Mouse (Mus musculus): Measurements from ENCODE around the gene Ehd1. TPM values are rescaled to one million over a fixed set of nuclear protein-coding genes. Genes with fewer than 3 reads are reported as not detected.
"Not testable (repeated sequence)": the region's sequence is repeated elsewhere in the genome, so short reads cannot be mapped to it uniquely, and the experiment has no call there.

Gene Ehd1
- polyA plus RNA-seq, 1 experiment = 433 TPM

GRCm38 (mm10) chr19:6285632-6286433 lies 9.3 kb downstream of the Ehd1 start:
- Histone ChIP-seq H3K27me3 (ENCODE audit: control insufficient read depth, insufficient read depth, insufficient read length) (no peaks in the 10 kb centered on the region), H3K4me2 (ENCODE audit: low read depth) (no peak overlapping the region), H3K4me3 (no peak overlapping the region)

DNA sequence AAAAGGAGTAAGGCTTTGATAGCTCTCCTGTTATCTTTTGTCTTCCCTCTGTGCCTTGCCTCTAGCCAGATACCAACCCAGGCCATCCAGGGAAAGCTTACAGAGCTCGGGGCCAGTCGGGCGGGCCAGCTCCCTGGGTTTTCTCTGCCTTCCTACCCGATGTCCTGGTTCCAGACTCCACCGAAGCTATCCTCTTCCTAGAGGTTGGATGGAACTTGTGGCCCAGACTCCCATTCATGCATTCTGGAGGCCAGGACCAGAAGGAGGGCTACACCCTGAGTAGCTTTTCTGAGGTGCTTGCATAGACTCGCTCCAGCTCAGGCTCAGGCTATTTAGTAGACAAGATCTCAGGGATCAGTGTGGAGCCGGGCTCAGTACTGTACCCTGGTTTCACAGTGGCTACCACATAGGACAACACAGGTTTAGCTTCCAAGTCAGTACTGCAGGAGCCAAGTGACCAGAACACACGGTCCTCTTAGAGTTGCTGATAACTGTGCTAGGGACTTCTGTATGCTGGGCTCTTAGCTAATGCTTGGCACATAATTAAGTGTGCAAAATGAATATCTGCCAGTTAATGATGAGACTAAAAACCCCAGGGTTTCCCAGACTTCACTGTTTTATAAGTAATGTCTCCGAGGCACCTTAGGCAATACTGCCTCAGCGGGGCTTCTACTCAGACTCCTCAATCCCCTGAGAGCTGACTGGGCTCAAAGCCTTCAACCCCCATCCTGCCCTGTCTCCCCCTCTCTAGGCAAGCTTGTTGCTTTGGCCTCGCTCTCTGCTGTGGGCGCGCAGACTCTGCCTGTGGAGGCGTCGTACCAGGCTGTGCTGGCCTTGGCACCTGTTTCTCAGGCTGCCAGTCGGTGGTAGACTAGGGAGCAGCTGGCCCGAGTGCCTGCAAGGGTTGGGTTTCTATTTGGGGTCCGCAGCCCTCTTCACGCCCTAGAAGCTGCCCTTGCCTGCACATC lies 10.2 kb downstream of the Ehd1 start:
- Histone ChIP-seq H3K27me3 (ENCODE audit: control insufficient read depth, insufficient read depth, insufficient read length) (no peaks in the 10 kb centered on the region), H3K4me3 (no peak overlapping the region), H3K79me2 (ENCODE audit: control insufficient read depth, insufficient read depth) (peaks cover 86% of the 10 kb centered on the region), H3K4me2 (ENCODE audit: low read depth) (peak overlapping the region; percentile 26), H3K36me3 (ENCODE audit: control insufficient read depth, insufficient read depth) (peaks cover 36% of the 10 kb centered on the region), H3ac (ENCODE audit: control insufficient read depth, insufficient read length) (no peak overlapping the region)
- TF ChIP-seq SRF (IDR thresholded peaks at IDR 0.05; ENCODE audit: control insufficient read depth, insufficient read length, low read depth) (no peak), TCF3 (IDR thresholded peaks at IDR 0.05; ENCODE audit: insufficient read length, low read depth) (peak; percentile 92), TCF12 (IDR thresholded peaks at IDR 0.05; ENCODE audit: insufficient read depth, poor library complexity, severe bottlenecking) (peak; percentile 84), CEBPB (IDR thresholded peaks at IDR 0.05; ENCODE audit: insufficient read depth, poor library complexity, severe bottlenecking) (no peak), POLR2AphosphoS2 (IDR thresholded peaks at IDR 0.05; ENCODE audit: insufficient read length, low read depth) (no peak), MYOG (IDR thresholded peaks at IDR 0.05; ENCODE audit: control insufficient read depth in 1 of 3, insufficient read depth in 1 of 3, insufficient read length in 2 of 3, low read depth in 2 of 3) (peak; percentile 86 to 99 (median 99)), E2F4 (IDR thresholded peaks at IDR 0.05; ENCODE audit: insufficient read depth) (no peak), REST (IDR thresholded peaks at IDR 0.05; ENCODE audit: insufficient read depth, insufficient read length) (no peak), MAX (IDR thresholded peaks at IDR 0.05; ENCODE audit: low read depth) (no peak), POLR2A (IDR thresholded peaks at IDR 0.05; ENCODE audit: insufficient read length, low read depth) (peak; percentile 24), USF1 (IDR thresholded peaks at IDR 0.05; ENCODE audit: low read depth) (no peak), MYOD1 (IDR thresholded peaks at IDR 0.05; ENCODE audit: control insufficient read depth in 1 of 3, insufficient read length in 2 of 3, low read depth in 2 of 3) (peak; percentile 45 to 99 (median 98))

More at GRCm38 (mm10) chr19:6285632-6286433, 9.3 kb downstream of the Ehd1 start:
- TF ChIP-seq MYOG (IDR thresholded peaks at IDR 0.05; ENCODE audit: control insufficient read depth in 1 of 3, insufficient read depth in 1 of 3, insufficient read length in 2 of 3, low read depth in 2 of 3) (peak in 1 of 3 experiments; percentile 7), E2F4 (IDR thresholded peaks at IDR 0.05; ENCODE audit: insufficient read depth) (no peak), POLR2AphosphoS2 (IDR thresholded peaks at IDR 0.05; ENCODE audit: insufficient read length, low read depth) (peak; percentile 36)
- H3K36me3 ChIP-seq (ENCODE audit: control insufficient read depth, insufficient read depth) = peaks cover 42% of the 10 kb centered on the region
- peaks cover 88% of the 10 kb centered on the region for H3K79me2 ChIP-seq (ENCODE audit: control insufficient read depth, insufficient read depth)
- H3ac ChIP-seq (ENCODE audit: control insufficient read depth, insufficient read length) = no peak overlapping the region

DNA sequence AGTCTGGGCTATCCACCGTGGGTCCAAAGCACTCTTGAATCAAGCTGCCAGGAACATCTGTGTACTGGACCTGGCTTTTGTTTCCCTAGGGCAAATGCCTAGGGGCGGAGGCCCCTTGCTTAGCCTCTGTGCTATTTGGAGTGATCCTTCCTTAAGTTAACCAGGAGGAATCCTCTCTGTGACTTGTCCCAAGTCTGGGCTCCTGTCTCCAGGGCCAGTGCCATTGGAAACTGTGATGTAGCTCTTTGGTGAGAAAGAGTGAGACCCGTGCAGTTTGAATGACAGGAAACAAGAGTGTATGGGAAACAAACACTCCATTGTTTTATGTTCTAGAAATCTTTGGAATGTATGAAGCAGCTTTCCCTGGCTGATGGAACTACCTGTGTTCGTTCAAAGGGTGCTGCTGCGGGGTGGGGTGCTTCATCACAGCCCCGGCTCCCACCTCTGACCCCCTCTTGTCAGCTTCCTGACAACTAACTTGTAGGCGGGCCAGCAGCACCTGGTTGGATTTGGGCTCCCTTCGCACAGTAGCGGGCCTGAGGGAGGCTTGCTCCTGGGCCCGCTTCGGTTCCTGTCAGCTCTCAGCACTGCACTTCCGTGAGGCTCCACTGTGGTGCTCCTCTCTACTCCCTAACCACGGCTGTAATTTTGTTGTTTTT lies 11.8 kb downstream of the Ehd1 start:
- no peak for TF ChIP-seq CEBPB (IDR thresholded peaks at IDR 0.05; ENCODE audit: insufficient read depth, poor library complexity, severe bottlenecking)
- no peak for TF ChIP-seq REST (IDR thresholded peaks at IDR 0.05; ENCODE audit: insufficient read depth, insufficient read length)
- no peak for TF ChIP-seq MYOG (IDR thresholded peaks at IDR 0.05; ENCODE audit: control insufficient read depth in 1 of 3, insufficient read depth in 1 of 3, insufficient read length in 2 of 3, low read depth in 2 of 3)
- TF ChIP-seq TCF3 (IDR thresholded peaks at IDR 0.05; ENCODE audit: insufficient read length, low read depth) = no peak
- TF ChIP-seq POLR2AphosphoS2 (IDR thresholded peaks at IDR 0.05; ENCODE audit: insufficient read length, low read depth) = no peak
- no peak for TF ChIP-seq MYOD1 (IDR thresholded peaks at IDR 0.05; ENCODE audit: control insufficient read depth in 1 of 3, insufficient read length in 2 of 3, low read depth in 2 of 3)
- TF ChIP-seq MAX (IDR thresholded peaks at IDR 0.05; ENCODE audit: low read depth) = no peak
- TF ChIP-seq USF1 (IDR thresholded peaks at IDR 0.05; ENCODE audit: low read depth) = no peak
- no peak for TF ChIP-seq E2F4 (IDR thresholded peaks at IDR 0.05; ENCODE audit: insufficient read depth)
- TF ChIP-seq POLR2A (IDR thresholded peaks at IDR 0.05; ENCODE audit: insufficient read length, low read depth) = no peak
- no peak for TF ChIP-seq SRF (IDR thresholded peaks at IDR 0.05; ENCODE audit: control insufficient read depth, insufficient read length, low read depth)
- no peak for TF ChIP-seq TCF12 (IDR thresholded peaks at IDR 0.05; ENCODE audit: insufficient read depth, poor library complexity, severe bottlenecking)
- Histone ChIP-seq H3K79me2 (ENCODE audit: control insufficient read depth, insufficient read depth) (peaks cover 83% of the 10 kb centered on the region), H3K4me3 (no peak overlapping the region), H3K4me2 (ENCODE audit: low read depth) (peak overlapping the region; percentile 8), H3K36me3 (ENCODE audit: control insufficient read depth, insufficient read depth) (peaks cover 22% of the 10 kb centered on the region), H3ac (ENCODE audit: control insufficient read depth, insufficient read length) (no peak overlapping the region), H3K27me3 (ENCODE audit: control insufficient read depth, insufficient read depth, insufficient read length) (no peaks in the 10 kb centered on the region)

- no peak overlapping the region for H3K4me3 ChIP-seq
- H3K27me3 ChIP-seq (ENCODE audit: control insufficient read depth, insufficient read depth, insufficient read length) = no peaks in the 10 kb centered on the region
- H3K79me2 ChIP-seq (ENCODE audit: control insufficient read depth, insufficient read depth) = peaks cover 70% of the 10 kb centered on the region
- peaks cover 14% of the 10 kb centered on the region for H3K36me3 ChIP-seq (ENCODE audit: control insufficient read depth, insufficient read depth)
- no peak overlapping the region for H3ac ChIP-seq (ENCODE audit: control insufficient read depth, insufficient read length)
- no peak for TF ChIP-seq USF1 (IDR thresholded peaks at IDR 0.05; ENCODE audit: low read depth)
- no peak overlapping the region for H3K4me2 ChIP-seq (ENCODE audit: low read depth)
These were observed 13.2 kb downstream of the Ehd1 start for GRCm38 (mm10) chr19:6289696-6290238.

- not testable (repeated sequence) for H3K4me3 ChIP-seq; H3K4me2 ChIP-seq (ENCODE audit: low read depth); H3ac ChIP-seq (ENCODE audit: control insufficient read depth, insufficient read length); H3K27me3 ChIP-seq (ENCODE audit: control insufficient read depth, insufficient read depth, insufficient read length)
- H3K79me2 ChIP-seq (ENCODE audit: control insufficient read depth, insufficient read depth) = peaks cover 66% of the 10 kb centered on the region
- H3K36me3 ChIP-seq (ENCODE audit: control insufficient read depth, insufficient read depth) = peaks cover 15% of the 10 kb centered on the region
These were observed 14.2 kb downstream of the Ehd1 start for GRCm38 (mm10) chr19:6290720-6291116.

All from myocyte (in vitro differentiated cells).